Mouse (Mus musculus): ENCODE results near the gene Emc9.
A peak's percentile ranks its signal among the peaks of the same experiment; 100 is the strongest.

Emc9 gene

DNA sequence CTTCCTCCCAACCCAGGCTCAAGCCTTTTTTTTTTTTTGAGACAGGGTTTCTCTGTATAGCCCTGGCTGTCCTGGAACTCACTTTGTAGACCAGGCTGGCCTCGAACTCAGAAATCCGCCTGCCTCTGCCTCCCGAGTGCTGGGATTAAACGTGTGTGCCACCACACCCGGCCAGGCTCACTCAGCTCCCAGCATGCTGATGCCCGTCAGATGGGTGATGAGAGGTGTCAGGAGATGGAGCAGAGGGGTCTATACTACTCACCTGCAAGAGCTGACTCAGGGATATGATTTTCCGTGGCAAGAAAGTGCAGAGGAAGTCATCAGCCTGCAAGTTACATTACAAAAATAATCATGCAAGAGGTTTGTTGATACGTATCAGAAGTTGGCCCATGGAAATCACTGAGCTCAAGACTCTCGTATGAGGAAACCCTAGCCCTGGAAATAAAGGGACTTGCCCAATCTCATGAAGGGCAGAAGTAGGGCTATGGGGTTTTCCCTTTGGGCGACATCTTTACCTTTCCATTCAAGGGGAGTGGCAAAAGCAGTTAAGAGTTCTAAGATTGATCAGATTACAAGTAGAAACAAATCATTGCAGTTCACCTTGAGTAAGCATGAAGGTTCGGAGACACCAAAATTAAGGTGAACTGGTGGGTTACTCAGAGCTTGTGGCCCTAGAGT lies 4.8 kb upstream of the Emc9 start:
- no peak for DNase-seq

DNA sequence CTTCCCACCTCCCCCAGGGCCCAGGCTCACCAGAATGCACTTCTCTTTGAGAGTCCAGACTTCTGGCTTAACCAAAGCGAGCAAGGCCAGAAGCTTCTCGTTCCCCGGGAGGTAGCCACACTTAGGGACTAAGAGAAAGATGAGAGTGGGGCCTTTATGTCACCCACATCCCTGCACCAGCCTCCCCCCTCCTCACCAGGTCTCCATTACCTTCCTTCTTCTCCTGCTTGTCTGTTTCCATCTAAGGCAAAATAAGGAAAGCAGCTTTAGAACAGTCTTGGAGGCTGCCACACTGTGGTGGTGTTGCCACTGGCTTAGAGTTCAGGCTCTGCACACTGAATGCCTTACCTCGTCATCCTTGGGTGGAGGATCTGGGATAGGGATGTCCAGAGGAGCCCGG lies 4.2 kb upstream of the Emc9 start:
- DNase-seq, result no peak

DNA sequence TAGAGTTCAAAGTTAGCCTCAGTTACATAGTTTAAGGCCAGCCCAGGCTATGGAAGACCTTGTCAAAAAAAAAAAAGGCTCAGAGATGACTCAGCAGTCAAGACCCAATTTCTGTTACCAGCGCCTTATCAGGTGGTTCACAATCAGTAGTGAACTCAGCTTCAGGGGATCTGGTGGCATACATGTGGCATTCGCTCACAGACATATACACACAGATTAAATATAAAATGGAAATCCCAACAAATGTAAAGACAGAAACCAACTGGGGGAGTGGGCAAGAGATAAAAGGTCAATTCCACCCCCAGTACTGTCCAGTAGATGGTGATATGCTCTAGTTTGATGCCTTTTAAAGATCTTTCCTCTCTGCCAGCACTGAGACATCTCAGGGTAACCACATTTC lies 1.0 kb upstream of the Emc9 start:
- peak; percentile 61 for DNase-seq

DNA sequence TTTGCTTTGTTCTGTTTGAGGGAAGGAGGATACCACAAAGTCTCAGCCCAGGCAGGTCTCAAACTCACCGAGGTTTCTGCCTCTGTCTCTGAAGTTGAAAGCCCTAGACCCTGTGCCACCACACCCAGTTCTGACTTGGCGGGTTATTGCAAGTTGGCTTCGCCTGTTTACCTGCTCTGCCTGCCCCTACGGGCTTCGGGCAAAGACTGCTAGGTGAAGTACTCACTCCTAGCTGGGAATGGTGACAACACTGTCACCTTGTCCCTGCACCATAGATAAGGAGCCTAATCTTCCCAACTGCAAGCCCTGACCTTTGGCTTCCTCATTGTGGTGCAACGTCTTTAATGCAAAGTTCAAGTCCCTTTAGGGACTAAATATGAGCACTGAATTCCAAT lies 461 bp upstream of the Emc9 start:
- DNase-seq, result peak; percentile 72

DNA sequence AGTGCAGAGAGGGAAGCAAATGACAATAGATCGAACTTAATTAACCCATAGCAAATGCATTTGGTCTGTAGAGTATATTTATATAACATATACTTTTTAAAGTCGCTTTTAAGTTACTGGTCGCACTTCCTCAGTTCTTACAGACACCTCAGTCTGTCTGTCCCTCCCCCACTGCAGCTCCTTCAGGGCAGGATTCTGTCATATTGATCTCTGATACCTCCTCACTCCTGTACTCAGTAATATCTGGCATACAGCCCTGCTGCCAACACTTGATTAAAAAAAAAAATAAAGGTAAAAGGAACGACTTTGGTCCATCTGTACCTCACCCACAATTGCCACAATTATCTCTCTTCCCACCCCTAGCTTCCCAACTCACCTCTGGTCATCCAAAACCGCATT lies 800 bp downstream of the Emc9 start:
- DNase-seq, result no peak

DNA sequence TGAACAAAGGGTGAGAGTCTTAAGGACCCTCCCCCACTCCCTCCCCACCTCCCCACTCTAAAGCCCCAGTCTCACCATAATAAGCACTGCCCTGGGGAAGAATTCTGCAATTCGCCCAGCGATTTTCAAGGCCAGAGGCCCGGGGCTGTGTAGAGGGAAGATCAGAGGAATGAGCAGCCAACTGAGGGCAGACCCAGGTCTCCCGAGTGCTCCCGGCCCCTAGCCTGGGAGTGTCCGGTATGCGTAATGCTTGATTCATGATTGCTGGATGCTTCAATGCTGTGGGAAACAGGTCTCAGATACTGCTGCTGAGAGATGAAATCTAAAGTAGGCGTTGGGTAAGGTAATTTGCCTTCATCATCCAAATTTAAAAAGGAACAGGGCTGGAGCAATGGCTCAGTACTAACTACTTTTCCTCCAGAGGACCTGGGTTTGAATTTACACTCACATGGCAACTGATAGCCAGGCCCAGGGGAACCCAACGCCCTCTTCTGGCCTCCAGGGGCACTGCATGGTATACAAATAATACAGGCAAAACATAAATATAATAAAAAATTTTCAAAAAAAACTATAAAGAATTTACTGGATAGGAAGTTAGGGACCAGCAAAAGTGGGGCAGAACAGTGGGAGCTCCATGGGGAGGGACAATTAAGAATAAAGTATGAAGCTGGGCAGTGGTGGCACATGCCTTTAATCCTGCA lies 3.0 kb downstream of the Emc9 start:
- DNase-seq, result peak; percentile 30

DNA sequence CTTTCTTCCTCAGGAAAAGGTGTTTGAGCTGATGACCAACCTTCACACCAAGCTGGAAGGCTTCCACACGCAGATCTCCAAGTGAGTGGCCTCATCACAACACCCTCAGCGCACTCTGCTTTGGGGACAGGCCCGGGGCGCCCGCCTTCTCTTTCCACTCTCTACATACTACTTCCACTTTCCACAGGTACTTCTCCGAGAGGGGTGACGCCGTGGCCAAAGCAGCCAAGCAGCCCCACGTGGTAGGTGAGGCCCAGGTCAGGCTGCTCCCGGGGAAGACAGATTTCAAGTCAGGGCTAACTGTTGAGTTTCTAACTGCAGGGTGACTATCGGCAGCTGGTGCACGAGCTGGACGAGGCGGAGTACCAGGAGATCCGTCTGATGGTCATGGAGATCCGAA lies 4.4 kb downstream of the Emc9 start:
- no peak for DNase-seq

DNA sequence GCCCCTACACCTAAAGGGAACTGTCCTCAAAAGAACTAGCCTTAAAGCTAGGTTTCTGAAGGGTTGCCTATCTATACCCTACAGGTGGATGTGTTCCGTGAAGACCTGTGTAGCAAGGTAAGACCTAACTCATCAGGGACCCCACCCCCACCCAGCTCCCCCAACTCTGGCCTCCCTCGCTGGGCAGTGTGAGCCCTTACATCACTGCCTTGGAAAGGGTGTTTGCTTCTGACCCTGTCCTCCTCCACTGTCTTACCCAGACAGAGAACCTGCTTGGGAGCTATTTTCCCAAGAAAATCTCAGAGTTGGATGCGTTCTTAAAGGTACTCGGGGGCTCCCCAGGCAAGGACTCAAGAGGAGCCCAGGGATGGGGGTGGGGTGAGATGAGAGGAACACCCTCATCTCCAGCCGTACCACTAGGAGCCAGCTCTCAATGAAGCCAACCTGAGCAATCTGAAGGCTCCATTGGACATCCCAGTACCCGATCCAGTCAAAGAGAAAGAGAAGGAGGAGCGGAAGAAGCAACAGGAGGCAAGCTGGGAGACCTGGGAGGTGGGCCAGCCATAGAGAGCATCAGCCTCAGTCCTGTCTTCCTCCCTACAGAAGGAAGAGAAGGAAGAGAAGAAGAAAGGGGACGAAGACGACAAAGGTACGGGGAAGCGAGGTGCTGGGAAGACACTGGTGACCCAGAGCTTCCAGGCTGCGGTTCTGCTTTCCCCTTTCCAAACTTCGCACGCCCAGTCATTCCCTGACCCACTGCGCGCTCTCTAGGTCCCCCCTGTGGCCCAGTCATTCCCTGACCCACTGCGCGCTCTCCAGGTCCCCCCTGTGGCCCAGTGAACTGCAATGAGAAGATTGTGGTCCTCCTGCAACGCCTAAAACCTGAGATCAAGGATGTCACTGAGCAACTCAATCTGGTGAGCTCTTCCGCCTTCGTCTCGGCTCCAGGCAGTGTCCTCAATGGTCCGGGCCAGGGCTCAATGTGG lies 5.3 kb downstream of the Emc9 start:
- DNase-seq, result no peak

DNA sequence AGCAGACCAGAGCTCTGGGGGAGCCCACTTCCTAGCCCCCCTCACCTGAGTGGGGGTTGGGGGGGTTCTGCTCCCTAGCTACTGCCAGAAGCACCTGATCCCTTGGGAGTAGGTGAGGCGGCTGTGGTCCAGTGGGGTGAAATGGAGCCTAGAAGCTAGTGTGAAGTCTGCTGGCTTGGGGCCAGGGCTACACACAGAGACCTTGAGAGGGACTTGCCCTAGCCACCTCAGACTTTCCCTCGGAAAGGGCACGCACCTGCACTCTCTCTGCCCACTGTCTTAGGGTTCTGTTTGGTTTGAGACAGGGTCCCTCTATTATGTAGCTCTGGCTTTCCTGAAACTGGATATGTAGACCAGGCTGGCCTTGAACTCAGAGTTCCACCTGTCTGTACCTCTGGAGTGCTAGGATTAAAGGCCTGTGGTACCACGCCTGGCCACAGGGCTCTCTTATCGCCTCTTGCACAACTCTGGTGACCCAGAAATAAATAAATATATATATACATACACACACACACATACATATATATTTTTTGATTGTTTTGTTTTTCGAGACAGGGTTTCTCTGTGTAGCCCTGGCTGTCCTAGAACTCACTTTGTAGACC lies 6.3 kb downstream of the Emc9 start:
- peak; percentile 51 for DNase-seq

DNA sequence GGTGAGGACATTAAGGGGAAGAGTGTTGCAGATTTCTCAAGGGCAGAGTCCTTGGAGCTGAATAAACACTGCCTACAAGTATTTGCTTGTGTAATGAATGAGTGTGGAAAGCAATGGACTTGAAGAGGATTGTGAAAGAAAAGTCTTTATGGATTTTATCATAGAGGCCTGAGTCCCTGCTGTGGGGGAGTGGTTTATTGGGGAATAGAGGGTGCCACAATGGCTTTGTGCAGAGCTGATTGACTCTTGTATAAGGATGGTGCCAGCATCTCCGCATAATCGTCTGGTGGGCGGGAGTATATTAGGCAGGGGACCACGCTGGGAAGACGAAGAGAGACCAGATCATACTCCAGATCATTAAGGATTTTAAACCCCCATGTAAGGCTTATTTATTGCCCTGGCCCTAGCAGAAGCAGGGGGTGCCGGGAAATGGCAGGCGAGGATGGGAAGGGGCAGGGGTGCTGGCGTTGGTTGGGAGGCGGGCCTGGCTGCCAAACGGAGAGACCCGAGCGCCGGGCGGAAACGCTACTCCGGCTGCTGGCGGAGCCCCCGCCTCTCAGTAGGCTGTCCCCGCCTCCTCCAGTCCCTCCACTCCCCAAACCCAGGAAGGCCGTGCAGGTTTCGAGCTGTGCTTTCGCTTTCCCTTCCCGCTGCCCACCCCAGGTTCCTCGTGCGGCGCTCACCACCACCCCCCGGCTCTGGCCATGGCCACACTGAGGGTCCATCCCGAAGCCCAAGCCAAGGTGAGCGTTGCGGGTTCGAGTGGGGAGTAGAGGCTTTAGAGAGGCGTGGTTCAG lies 7.0 kb downstream of the Emc9 start, which contains the start of gene Psme1:
Gene Psme1 (plus strand): TSS at position 253 of the 797 bp plus-strand sequence.
- peak; percentile 83 for DNase-seq

DNA sequence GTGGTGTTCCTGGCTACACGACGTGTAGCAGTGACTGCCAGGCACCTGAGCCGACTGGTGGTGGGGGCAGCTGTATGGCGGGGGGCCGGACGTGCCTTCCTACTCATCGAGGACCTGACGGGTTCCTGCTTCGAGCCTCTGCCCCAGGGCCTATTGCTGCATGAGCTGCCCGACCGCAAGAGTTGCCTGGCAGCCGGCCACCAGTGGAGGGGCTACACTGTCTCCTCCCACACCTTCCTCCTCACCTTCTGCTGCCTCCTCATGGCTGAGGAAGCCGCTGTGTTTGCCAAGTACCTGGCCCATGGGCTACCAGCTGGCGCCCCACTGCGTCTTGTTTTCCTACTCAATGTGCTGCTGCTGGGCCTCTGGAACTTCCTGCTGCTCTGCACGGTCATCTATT lies 8.7 kb downstream of the Emc9 start:
- DNase-seq, result no peak

DNA sequence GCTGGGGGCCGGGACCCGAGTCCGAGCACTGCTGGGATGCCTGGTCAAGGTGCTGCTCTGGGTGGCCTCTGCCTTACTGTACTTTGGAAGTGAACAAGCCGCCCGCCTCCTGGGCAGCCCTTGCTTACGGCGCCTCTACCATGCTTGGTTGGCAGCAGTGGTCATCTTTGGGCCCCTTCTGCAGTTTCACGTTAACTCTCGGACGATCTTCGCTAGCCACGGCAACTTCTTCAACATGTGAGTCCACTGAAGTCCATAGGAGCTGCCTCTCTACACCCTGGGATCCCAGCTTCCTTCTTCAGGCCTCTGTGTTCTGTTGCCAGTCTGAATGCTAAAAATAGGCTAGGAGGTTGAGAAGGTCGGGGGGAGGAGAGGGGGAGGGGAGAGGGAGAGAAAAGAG lies 9.4 kb downstream of the Emc9 start:
- DNase-seq, result no peak

DNA sequence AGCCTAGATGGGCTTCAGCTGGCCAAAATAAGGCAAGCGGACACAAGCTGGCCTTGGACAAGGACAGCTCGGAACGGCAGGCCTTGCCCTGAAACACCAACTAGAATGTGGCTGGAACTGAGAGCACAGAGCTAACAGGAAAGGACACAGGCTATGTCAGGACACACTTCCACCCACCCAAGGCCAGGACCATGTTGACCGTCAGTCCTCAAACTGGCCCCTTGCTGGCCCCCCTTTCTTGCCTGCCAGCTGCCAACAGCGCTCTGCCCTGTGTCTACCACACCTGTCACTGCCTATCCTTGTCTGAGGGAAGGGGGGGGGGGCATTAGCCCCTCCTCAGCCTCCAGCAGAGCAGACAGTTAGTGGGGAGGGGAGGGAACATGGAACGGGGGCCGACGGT lies 9.8 kb downstream of the Emc9 start, which contains the start of gene Fitm1:
Gene Fitm1 (plus strand): TSS at position 316 of the 400 bp plus-strand sequence.
- DNase-seq, result no peak

DNA sequence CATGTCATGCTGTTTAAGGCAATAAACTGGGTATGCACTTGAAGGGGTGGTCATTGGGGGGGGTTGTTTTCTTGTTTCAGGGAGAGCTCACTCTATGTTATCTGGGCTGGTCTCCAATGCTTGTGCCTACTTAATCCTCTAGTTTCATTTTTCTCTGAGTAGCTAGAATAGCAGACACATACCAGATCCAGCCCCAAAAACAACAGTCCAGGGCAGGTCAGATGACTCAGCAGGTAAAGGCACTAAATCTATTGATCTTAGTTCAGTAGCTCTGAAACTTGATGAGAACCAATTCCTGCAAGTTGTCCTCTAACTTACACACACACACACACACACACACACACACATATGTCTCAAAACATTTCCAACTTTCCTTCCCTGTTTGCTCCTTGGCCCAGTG lies 13.3 kb downstream of the Emc9 start:
- no peak for DNase-seq

DNA sequence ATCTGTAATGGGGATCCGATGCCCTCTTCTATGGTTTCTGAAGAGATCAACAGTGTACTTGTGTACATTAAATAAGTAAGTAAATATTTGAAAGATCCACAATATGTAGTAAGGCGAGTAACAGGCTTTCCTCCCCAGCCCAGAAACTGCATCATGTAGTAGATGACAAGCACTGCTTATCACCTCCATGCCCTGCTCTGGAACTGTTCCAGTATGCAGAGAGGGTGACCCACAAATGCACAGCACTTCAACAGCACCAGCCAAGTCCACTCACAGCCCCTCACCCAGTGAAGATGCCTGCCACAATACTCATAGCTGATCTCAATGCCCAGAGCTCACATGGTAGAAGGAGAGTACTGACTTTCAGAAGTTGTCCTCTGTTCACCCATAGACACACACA lies 14.5 kb downstream of the Emc9 start:
- no peak for DNase-seq

DNA sequence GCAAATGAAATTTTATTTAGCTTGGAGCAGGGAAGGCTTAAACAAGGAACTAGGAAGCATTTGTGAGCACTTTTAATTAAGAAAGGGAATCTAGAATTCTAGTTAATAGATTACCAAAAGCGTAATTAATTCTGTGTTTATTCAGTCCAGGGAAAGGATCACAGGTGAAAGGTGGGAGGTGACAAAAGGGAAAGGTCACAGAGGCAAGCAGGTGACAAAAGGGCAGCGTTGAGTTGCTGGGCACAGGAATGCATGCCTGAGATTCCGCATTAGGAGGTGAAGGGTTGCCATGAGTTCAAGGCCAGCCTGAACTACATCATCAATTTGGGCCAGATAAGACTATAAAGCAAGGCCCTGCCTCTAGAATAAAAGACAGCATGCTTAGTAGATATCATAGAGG lies 17.6 kb downstream of the Emc9 start:
- no peak for DNase-seq

DNA sequence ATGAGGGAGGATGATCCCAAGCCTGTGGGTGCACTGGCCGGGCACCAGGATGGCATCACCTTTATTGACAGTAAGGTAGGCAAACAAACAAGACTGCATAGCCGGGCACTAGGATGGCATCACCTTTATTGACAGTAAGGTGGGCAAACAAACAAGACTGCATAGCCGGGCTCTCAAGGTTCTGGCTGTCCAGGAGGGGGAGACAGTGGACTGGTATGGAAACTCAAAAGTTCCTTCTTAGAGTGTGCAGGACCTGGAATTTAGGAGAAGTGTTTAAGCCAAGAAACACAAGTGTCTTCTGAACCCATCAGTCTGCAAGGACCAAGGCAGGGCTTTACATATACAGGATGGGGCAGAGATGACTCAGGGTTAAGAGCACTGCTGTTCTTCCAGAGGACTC lies 19.4 kb downstream of the Emc9 start:
- DNase-seq, result no peak

DNA sequence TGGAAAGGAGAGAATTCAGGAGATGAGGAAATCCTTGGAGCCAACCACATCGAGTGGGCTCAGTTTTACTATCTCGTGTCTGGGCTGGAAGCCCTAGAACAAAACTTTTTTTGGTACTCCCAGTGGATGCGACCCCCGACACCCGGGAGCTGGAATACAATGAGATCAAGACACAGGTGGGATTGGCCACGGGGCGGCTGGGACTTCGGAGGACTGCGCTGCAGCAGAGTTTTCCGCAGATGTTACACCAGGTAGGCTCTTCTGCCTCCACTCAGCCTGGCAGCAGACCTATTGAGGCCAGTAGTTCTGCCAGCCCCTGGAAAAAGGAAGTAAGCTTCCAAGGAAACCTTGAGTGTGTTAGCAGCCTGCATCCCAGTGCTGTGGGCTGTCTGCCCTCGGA lies 21.9 kb downstream of the Emc9 start:
- no peak for DNase-seq

DNA sequence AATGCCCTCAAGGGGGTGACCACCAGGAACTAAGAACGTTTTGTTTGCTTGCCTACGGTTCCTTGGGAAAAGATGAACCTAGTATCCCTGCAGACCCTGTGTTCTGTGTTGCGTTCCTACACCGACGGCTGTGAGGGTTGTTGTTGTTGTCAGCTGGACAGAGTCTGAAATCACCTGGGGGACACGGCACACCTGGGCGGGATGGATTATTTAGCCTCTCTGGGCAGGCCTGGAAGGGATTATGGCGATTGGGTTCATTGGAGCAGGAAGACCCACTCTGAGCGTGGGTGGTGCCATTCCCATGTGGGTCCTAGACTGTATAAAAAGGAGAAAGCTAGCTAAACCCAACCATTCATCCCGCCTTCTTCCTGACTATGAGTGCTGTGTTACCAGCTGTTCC lies 23.2 kb downstream of the Emc9 start:
- DNase-seq, result no peak

DNA sequence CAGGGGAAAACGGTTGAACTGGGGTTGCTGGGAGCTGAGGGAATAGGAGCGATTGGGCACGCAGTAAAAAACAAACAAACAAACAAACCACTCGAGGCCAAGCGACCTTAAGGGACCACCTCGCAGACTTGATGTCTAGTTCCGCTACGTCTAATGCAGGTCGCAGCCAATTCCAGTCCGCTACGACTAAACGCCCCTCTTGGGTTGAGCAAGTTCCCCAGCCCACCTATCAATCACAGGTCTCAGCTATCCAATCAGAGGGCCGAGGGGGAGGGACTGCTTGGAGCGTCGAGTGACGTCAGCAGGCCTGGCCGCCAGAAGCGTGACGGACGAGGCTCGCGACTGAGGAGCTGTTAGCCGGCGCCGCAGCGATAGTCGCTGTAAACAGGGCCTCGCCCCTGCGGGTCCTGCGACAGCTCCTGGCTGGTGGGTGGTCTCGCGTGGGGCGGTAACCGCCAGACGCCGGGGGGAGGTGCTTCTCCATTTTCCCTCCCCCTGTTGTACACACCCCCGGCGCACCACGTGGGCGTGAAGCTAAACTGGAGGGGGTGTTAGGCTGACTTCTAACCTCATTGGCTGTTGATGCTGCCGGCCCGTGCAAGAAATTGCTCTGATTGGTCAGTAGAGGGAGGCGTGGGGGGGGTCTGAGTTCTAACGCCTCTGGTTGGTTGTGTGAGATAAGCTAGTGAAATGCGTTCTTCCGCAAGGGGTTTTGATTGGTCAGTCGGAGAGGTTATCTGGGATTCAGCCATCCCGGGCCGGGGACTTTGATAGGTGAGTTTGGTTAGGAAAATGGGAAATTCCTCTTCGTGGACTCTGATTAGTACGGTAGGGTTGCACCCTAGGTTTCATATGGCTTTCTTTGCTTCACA lies 24.7 kb downstream of the Emc9 start, which contains the start of gene A730061H03Rik:
Gene A730061H03Rik (minus strand): TSS at position 205 of the 872 bp plus-strand sequence.
- DNase-seq, result peak; percentile 99

DNA sequence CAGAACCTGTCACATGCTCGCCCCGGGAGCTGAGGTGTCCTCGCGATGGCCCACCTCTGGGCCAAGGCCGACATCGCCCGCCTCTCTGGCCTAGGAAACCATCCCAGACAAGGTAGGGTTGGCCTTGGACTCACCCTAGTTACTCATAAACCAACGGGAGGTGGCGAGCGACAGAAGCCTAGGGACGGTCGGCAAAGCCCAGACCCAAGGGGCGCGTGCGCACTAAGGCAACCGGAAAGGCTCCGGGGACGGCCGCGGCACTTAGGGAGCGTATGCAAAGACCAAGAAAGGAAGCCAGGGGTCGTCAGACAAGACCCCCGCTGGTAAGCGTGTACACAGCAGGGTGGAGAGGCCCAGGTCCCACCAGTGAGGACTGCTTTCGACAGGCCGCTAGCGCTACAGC lies 25.3 kb downstream of the Emc9 start, which contains the start of gene Dcaf11:
Gene Dcaf11 (plus strand): TSS at position 208 of the 403 bp plus-strand sequence.
- DNase-seq, result peak; percentile 94
